Mouse (Mus musculus) cerebellum, postnatal 14 days (tissue): Measurements from ENCODE around the gene Ebf3.

ENCODE experiments used
- DNase-seq, 2 experiments: peaks; one replicate each; pipeline ENCODE4 v3.0.0; 2021; ENCODE audit warnings: mixed read lengths in 2 of 2

The Ebf3 gene

DNA sequence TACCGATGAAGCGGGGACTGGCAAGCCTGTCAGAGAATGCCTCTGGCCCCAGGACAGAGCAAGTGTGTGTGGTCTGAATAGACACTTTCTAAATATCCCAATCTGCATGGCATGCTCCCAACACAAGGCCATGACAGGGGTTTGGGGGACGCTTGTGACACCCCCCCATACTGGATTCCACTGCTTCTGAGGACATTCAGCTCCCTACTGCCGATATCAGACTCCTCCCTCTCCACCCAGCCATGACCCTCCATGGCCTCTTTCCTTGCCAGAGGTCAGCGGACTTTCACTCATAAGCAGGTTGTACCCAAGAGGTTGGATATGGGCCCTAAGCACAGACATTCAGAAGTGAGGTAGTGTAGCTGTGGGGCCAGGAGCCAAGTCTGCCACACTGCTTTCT is 36.5 kb downstream of the Ebf3 start:
- DNase-seq: no peak

DNA sequence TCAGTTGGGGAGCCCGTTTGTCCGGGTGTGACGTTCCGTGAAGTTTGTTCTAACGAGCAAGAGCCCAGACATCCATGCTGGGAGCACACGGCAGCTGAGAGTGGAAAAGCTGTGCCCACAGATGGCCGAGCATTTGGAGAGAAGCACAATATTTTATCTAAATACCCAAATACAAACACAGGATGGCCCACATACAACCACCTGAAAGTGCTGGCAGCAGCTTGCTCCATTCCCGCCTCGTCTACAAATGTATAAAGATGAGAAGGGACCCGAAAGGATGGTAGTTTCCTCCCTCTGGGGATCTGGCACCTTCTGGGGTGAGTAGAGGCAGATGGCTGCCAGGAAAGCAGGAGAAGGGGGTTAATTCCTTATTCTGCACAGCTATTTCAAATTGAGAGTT is 42.0 kb downstream of the Ebf3 start:
- DNase-seq: no peak

DNA sequence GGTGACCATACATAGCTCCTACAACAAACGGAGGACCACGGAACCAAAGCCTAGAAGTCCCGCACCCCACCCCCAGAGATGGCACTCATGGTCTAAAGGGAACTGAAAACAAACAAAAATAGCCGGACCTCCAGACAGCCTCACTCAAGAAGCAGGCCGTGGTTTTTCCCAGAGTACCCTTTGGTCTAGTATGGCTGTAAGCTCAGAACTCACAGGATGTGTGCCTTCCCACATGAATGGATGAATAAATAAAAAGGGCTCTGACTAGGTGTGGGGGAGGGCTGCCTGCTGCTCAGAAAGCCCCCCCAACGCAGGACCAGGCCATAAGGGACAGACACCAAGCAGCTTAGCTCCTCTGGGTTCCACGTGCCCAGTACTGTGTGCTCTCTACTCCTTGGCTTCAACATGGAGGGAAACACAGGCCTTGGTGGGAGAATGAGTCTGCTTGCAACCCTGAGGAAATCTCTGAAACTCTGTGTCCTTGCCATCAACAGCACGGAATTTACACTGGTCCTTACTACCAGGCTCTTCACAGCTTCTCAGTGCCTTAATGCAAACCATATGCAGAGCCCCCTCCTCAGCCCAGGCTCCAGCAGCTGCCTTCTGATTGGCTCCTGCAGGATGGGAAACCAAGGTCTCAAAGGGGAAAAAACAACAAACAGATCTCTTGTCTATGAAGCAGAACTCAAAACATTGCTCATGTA is 45.6 kb downstream of the Ebf3 start:
- DNase-seq: no peak

DNA sequence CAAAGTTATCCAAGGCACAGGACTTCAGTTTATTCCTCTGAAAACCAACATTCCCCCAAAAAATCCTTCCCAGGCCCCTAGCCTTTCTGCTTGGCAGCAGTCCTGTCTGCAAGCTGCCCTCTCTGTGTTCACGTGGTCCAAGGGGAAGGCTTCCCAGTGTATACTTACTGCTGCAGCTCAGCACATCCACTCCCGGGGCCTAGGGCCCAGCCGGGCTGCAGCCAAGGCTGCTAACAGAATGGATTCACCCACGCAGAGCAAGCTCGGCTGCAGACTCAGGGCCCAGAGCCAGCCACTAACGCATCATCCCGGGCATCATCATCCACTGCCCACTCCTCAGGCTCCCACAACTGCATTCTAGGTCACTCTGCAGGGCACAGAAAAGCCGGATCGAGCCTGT is 46.8 kb downstream of the Ebf3 start:
- peak; percentile 45 to 51 for DNase-seq

DNA sequence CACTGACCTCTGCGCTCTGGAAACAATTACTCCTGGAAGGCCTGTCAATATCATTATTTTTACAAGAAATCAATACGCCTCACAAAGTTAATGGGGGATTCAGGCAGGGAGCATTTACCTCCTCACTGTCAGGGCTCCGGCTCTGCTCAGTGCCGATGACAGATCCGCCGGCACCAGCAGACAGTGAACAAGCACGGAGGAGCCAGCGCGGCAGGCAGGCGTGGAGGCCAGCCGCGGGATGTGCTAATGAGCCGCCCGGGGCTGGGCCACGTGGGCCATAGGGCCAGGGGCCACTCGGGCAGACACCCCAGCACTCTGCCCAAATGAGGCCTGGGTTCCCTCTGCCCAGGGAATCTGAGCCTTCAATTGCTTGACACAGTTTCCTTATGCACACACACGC is 47.7 kb downstream of the Ebf3 start:
- DNase-seq: no peak

DNA sequence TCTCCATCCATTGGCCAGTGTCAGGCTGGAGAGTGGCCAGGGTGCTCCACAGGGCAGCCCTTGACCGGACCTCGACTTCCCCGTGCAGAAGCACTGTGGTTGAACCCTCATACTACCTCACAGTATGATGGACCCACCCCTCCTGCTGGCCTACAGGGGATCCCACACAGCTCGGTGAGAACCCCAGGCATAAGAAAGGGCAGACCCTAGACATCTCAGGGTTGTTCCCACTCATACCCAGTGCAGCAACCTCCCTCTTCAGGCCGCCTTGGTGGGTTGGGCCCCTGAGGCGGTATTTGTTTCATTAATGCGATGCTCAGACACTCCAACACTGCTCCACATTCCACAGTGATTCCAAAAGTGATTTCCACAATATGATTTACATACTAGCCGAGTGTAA is 51.9 kb downstream of the Ebf3 start:
- no peak for DNase-seq

DNA sequence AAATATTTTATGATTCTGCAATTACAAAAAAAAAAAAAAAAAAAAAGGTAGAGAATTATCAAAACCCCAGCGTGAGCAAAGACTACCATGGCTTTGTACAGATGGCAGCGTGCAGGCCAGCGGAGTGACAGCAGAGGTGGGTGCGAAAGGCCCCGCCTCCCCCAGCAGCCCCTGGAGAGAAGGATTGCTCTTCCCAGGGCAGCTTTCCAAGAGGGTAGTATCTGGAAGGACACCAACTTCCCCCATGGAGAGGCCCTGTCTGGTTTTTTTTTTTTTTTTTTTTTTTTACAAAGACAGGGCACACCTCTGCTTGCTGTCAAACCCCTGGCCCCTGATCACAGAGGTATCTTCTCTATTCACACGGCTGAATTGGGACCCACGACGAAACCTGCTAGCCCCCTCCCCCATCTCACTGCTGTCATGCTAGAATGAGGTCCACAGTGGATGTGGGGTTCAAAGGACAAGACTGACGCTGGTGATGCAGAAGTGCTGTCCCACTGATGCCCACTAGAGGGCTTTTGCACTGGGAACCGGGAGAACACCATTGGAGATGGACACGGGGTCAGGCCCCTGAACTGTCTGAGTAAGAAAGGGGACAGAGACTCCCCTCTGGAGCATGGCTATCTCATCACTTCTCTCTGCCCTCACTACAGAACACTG is 67.9 kb downstream of the Ebf3 start:
- DNase-seq: peak; percentile 80 to 87

DNA sequence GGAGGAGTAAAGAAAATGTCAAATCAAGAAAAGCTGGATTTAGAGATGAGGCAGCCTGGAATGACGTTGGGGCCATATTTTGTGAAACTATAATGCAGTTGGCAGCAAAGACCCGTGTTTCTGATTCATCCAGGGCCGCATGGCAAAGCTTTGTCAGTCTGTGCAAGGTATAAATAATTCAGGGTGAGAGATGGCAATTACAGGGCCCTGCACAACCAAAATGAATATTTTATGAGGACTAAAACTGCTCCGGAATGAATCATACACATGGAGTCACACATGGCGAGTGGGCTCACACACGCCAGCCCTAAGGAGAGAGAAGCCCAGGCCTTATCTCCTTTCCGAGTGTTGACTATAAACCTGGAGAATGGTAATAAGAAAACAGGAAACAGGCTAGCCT is 69.4 kb downstream of the Ebf3 start:
- DNase-seq: no peak

DNA sequence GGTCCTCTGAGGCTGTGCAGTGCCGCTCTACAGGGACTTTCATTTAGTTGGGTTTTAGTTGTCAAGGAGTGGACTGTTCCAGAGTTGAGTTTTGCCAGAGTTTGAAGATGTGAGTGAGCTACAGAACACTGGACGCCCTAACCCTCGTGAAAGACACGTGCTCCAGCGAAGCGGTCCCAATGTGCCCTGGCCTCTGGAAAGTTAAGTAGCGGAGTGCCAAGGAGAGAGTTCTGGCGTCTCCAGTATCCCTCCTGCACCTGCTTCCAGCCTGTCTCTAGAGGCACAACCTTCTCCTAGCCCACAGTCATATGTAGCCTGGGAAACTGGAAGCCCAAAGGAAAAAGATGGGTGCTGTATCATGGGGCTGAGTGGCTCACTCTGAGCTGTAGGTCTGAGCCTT is 73.8 kb downstream of the Ebf3 start:
- no peak for DNase-seq

DNA sequence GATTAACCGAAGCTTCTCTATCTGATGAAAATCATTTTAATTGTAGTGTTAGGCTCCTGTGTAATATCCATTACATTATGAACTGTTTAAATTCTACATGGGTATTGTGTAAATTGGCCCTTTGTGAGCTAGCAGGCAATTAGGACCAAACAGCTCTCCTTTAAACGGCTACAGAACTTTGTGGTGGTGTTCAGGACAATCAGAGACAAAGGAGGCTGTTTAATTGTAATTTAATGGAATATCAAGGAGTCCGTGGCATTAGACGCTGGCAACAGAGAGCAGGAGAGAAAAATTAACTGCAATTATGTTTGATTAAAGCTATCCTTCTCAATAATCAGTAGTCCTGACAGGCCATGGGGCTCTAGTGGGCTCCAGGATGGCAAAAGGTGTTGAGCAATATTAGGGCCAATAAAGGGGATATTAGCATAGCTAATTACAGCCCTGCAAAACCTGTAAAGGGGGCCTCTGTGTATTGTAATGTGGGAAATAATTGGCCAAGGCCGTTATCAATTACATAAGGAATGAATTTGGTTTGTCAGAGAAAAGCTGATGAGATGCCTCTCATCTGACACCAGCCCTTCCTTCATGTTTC is 74.6 kb downstream of the Ebf3 start:
- DNase-seq: no peak

DNA sequence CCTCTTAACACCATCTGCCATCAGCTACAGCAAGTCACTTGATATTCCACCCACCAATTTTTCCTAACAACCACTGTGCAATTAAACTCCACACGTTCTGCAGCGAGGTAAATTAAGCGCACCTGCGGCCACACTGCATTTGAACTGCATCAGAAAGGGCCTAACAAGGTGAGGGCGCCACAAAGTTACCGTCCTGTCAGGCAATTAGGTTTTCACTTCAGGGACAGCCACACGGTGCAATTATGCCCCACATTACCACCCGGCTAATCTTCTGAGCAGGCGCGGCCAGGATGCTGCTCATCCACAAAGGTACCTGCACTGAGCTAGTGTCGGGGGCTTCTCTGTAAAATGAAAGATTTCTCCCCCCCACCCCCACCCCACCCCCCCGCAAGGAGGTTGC is 76.8 kb downstream of the Ebf3 start:
- DNase-seq: no peak

DNA sequence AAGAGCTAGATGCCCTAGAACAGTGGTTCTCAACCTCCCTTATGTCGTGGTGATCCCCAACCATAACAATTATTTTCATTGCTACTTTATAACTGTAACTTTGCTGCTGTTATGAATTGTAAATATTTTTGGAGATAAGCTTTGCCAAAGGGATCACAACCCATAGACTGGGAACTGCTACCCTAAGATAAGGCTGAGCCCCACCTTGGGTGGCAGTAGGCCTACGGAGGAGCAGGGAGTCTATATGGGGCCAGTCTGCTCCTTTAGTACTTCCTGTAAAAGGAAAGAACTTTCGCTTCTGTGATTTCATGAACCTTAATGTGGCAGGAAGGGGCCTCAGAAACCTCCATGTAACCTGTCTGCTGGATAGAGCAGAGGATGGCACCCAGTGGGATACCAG is 90.4 kb downstream of the Ebf3 start:
- DNase-seq: no peak

DNA sequence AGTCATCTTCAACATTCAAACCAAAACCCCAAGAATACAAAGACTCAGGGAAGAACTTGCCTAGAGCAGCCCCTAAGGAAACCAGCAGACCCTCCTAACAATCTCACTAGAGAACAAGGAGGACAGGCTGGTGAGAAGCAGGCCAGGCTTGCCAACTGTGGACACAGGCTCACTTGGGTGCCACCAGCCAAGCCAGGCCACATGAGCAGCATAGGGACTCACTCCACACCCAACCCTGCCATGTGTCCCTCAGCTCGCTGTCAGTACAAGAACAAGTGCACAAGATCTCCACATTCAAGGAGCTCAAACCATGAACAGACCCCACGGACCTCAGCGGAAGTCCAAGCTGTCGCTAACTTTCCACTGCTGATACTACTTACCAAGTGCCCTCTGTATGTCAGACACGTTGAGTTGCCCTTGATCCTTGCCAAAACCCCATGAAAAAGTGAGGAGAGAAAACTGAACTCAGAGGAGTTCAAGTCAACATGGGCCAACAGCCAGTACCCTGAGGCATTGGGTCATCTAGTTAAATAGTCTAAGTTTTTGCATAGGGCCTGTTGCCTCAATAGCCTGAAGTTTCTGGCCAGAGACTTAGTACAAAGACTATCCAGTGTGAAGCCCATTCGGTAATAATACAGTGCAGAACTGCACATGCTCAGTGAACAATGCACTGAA is 91.3 kb downstream of the Ebf3 start:
- DNase-seq: no peak

DNA sequence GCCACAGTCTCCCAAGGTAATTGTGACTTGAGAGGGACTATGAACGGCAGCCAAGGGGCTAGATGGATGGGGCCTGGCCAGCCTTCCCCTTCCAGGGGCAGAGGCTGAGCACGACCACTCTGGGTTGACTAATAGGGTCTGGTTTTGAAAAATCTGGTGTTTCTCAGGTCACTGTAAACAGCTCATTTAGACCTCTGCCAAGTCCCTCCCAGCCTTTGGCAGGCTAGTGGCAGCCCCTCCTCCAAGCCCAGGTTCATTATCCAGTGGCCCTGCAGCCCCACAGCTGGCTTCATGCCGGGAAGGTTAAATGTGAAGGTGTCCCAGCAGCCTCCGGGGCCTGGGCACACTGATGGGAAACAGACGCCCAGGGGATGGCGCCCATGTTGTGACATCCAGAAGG is 92.6 kb downstream of the Ebf3 start:
- peak; percentile 61 to 67 for DNase-seq

DNA sequence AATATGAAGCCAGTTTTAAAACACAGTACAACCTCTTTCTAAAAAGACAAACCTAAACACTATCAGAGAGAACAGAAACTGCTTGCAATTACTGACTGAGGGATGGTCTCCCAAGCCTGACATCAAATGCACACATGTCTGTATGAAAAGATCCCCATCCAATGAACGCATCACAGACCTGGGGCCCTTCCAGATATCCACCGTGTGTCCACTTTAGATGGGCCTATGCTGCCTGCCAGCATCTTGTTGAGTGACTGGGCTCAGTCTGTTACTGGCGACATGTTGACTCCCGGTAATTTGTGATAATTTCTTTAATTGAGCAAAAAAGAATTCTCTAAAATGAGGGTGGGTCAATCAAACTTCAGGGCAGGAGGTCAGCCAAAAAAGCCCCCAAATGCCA is 93.8 kb downstream of the Ebf3 start:
- peak; percentile 66 to 76 for DNase-seq

DNA sequence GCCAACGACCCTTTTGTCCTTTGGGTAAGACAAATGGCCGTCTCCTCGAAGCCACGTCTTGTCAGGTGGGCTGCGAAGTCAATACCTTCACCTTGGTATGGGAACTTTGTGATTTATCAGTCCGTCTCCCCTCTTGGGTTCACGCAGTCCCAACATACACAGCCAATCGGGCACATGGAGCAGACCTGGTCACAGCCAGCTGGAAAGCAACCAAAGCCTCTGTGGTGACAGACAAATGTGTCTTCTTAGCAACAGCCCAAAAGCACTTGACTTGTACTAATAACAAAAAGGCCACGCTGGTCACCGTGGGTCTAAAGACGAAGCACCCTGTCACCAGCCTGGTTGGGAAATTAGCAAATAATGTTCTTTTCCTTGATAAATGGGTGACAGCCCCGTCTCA is 95.5 kb downstream of the Ebf3 start:
- peak; percentile 62 to 69 for DNase-seq

DNA sequence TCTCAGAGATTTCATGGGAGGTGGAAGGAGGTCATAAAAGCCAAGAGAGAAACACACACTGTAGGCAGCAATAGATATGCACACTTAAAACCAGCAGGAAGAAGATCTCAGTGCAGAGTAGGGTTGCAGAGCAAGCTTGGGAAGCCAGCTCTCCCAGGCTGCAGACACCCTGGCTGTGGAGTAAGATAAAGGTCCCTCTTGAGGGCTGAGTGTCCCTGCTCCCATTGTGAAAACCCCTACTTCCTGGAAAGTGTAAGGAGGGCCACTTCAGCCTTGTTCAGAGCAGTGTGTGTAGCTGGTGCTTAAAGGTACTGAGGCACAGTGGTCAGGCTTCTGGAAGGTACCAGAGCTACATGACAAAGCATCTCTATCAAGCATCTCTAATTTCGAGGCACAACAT is 100.8 kb downstream of the Ebf3 start:
- DNase-seq: no peak

DNA sequence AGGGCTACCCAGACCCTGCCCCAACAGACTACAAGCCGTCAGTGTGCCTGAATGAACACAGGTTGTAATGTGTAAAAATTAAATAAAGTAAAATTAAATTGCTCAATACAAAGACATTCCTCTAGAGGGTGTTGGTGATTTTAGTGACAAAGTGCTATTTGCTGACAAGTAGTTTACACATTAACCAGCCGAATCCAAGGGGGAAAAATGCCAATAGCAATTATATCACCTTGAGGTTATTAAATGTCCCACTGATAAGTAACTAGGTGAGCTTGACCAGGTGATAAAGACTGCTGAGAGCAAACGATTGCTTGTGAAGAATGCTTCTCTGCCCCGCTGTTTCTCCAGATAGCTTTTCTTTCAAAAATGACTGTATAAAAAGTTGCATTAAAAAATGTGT is 102.9 kb downstream of the Ebf3 start:
- DNase-seq: no peak

DNA sequence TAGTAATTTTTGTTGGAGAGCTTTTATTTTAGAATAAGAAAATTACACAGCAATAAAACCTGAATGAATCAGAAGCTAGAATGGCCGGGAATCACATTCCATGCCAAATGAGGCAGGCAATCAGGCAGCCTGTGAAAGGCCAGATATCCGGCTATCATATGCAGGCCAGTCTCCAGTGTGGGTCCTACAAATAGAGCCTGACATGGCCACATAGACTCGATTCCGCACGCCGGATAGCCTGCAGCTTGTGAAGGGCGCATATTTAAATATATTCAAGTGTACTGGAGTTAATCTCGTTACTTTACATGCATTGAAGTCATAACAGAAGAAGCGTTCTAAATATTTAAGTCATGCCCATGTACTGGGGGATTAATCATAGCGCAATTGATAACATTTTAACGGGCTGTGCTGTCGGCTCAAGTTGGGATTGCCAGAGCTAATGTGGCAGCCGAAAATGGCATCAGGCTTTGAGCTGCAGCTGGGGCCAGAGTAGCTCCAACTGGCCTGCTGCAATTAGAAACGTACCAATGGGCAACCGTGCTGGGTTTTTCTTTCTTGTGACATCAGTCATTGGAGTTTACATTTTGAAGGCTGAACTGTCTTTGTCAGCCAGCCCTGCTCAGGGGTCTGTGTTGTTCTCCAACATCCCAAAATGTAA is 104.4 kb downstream of the Ebf3 start:
- DNase-seq: no peak

DNA sequence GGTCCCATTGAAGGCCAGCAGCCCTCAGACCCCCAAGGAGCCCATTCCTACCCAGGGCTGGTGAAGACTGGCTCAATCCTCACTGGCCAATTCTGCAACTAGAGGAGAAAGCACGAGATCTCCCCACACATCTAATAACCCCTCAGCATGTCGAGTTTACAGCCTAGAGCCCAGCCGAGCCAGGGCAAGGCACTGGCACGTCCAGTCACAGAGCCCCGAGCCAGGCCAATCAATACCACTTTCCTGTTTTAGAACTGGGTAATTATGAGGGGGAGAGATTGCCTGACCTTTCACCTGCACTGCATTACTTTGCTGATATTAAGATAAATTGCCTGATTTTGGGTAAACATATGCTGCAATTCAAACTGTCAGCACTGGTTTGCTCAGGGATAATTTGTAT is 105.7 kb downstream of the Ebf3 start:
- no peak for DNase-seq

DNA sequence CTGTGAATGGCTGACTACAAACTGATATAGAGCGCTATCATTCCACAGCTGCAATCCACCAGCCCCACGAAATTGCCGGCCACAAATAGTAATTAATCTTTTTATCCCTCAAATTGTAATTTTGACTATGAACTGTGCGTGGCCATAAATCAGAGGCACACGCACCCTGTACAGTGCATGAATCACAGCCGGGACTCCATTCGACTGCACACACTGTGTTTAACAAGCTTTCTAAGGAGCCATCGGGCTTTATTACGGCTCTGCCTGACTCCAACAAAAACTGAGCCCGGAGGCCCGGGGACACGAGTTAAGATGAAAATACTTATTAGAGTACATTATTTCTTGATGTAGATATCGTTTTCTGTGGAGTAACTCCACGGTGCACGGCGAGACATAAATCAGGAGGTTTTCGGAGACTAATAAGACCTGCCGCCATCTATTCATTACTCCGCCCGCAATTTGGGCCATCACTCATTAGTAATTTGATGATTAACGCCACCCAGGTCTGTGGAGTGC is 107.4 kb downstream of the Ebf3 start:
- no peak for DNase-seq

DNA sequence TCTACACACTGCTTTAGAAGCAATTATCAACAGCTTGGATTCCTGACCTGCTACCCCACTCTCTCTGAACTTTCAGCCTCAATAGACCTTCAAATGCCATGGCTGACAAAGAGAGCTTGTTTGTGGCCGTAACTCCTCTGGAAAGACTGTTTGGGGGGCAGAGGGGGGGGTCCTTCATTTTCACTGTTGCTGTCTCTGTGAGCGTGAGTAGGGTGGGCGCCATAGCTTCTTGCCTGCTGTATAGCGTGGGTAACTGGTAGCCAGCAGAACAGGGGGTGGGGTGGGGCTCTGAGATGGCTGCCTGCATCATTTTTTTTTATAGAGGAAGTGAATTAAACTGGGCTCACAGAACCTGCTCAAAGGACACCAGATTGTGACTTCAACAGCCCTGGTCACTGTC is 114.7 kb downstream of the Ebf3 start:
- DNase-seq: no peak

DNA sequence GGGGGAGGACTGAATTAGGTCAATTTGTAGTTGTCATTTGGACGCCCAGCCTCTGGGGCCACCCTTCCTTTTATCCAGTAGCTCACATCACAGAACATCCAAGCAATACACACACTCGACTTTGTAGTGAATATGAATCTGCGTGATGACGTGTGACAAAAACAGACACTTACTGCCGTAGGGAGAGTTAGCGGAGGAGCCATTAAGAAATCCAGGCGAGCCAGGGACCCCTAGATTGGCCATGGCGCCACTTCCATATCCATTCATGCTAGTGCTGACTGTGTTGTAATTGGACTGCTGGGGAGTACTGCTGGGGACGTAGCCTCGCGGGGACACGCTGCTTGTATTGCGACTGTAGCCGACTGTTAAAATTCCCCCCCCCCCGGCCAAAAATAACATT is 115.3 kb downstream of the Ebf3 start:
- DNase-seq: no peak
